Mouse (Mus musculus): ENCODE results near the gene Pcbp4. TPM values are rescaled to one million over a fixed set of nuclear protein-coding genes. Genes with fewer than 3 reads are reported as not detected.

Gene Pcbp4
- polyA plus RNA-seq, 1 experiment = 0.90 TPM

DNA sequence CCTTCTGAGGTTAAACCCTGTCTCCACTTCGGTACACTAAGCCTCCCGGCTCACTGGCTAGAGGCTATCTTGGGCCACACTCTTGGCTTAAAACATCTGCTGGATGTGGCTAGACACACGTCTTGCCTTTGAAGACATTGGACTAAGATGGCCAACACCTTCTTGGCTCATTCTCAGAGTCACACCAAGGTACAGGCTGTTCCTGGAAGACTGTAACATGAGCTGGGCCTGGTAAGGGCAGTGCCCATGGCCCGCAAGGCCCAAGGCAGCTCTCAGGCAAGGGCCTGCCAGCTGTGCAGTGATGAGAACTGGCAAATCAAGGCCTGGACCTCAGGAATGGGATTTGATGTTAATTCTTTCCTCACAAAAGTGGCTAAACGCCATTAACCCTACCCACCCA is 39.5 kb upstream of the Pcbp4 start:
- Histone ChIP-seq H3K4me3 (replicated peaks) (no peak overlapping the region), H3K27me3 (ENCODE audit: control insufficient read depth) (peaks cover 20% of the 10 kb centered on the region), H3K36me3 (ENCODE audit: control insufficient read depth) (no peaks in the 10 kb centered on the region), H3K4me1 (ENCODE audit: control insufficient read depth) (peaks cover 5% of the 10 kb centered on the region), H3K9me3 (ENCODE audit: control insufficient read depth, low read length) (peaks cover 3% of the 10 kb centered on the region; the same call in 1 of the 2 replicates)
- TF ChIP-seq GATA1 (IDR thresholded peaks at IDR 0.05; ENCODE audit: low read length) (no peak), TAL1 (IDR thresholded peaks at IDR 0.05; ENCODE audit: low read length) (no peak)

DNA sequence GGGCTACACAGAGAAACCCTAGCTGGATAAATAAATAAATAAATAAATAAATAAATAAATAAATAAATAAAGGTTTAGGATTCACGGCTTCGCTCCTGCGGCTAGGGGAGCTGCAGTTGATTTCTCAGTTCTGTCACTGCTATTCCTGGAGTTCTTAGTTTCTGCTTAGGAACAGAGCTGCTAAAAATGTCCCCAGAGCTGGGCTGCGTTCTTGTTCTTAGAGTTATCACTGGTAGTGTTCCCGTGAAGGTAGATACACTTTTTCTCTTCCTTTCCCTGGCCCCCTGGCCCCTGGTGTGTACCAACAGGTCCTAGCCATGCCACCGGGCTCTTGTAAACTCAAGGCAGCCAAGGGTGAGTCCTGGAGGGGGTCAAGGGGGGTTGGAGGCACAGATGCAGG is 36.3 kb upstream of the Pcbp4 start:
- Histone ChIP-seq H3K4me3 (replicated peaks) (no peak overlapping the region), H3K4me1 (ENCODE audit: control insufficient read depth) (no peaks in the 10 kb centered on the region), H3K9me3 (ENCODE audit: control insufficient read depth, low read length) (no peaks in the 10 kb centered on the region), H3K36me3 (ENCODE audit: control insufficient read depth) (no peaks in the 10 kb centered on the region), H3K27me3 (ENCODE audit: control insufficient read depth) (peaks cover 45% of the 10 kb centered on the region)
- TF ChIP-seq GATA1 (IDR thresholded peaks at IDR 0.05; ENCODE audit: low read length) (no peak), TAL1 (IDR thresholded peaks at IDR 0.05; ENCODE audit: low read length) (no peak)

DNA sequence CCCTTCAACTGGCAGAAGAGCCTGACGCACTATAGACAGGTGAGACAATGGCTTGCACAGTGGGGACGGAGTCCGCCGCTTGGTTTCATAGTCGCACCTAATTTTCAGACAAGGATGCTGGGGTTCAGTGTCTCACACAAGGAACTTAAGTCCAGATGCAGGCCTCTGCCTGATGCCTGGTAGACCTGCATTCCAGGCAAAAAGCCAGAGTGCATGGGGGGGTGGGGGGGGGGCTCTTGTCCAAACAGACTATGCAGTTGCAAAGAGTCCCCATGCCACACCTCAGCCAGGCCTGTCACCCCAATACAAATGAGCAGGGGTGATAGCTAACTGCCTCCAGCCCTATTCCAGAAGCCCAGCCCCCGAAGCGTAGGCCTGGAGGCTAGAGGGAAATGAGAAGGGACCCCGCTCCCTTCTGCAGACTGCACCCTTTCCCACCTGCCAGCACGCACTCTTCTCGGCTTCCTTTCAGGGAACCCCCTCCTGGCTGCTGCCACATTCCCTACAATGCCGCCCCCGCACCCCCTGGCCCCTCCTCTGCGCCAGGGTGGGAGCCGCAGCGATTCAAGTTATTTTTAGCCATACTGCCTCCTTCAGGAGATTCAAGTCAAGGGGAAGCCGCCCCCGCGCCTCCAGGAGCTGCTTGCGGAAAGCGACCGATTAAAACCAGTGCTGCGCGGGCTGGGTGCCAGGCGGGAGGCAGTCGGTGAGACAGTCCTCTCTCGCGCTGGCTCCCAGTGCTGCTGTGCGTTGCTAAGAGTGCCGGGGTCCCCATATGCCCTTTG is 35.1 kb upstream of the Pcbp4 start:
- Histone ChIP-seq H3K36me3 (ENCODE audit: control insufficient read depth) (no peaks in the 10 kb centered on the region), H3K9me3 (ENCODE audit: control insufficient read depth, low read length) (no peaks in the 10 kb centered on the region), H3K27me3 (ENCODE audit: control insufficient read depth) (peaks cover 45% of the 10 kb centered on the region), H3K4me1 (ENCODE audit: control insufficient read depth) (no peaks in the 10 kb centered on the region), H3K4me3 (replicated peaks) (no peak overlapping the region)
- TF ChIP-seq TAL1 (IDR thresholded peaks at IDR 0.05; ENCODE audit: low read length) (no peak), GATA1 (IDR thresholded peaks at IDR 0.05; ENCODE audit: low read length) (no peak)

DNA sequence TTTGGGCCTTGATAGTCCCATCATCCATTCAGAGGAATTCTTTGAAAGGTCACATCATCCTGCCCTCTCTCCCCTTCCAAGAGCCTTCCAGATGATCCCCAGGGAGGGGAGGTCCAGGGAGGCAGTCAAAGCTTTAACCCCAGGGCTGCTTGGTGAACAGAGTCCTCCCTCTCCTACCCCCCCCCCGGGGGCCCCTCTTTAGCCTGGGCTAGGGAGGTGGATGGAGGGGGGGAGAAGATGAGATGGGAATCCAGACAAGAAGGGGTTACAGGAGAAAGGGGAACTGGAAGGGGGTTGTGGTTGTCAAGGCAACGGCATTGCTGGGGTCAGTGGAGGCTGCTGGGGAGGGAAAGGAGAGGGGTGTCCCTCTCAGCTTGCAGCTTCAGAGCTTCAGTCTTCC is 32.5 kb upstream of the Pcbp4 start:
- Histone ChIP-seq H3K4me1 (ENCODE audit: control insufficient read depth) (no peaks in the 10 kb centered on the region), H3K4me3 (replicated peaks) (no peak overlapping the region), H3K9me3 (ENCODE audit: control insufficient read depth, low read length) (no peaks in the 10 kb centered on the region), H3K27me3 (ENCODE audit: control insufficient read depth) (peaks cover 45% of the 10 kb centered on the region), H3K36me3 (ENCODE audit: control insufficient read depth) (no peaks in the 10 kb centered on the region)
- TF ChIP-seq GATA1 (IDR thresholded peaks at IDR 0.05; ENCODE audit: low read length) (no peak), TAL1 (IDR thresholded peaks at IDR 0.05; ENCODE audit: low read length) (no peak)

DNA sequence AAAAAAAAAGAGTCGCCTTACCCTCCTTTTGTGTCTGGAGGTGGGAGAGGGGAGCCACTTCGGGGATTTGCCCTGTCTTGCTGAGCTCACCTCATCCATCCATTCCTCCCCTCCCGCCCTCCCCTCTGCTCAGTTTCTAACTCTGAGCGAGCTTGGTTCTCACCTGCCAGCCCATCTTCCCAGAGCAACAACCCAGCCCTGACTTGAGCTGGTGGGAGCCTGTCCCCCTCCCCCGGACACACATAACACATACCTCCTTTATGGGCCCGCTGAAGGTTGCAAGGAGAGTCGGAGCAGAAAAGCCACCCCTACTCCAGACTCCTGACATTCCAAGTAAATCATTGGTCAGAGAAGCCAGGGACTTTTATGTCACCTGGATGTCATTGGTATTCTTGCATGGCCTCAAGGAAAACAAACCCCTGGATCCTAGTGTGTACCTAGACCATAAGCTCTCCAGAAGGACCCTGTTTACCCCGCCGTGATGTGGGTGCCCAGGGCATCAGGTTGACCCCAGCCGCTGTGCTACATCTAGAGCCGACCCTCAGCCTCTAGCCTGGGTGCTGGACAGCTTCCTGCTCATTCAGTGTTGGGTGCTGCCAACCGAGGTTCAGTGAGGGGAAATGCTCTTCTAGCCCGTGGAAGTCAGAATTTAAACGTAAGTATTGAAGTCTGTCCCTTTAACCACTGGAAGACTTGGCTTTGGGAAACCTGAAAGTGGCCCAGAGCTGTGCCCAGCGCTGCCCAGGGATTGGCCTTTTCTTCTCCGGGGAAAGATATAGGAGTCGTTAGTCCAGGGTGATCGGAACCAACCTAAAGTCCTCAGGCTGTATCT is 31.8 kb upstream of the Pcbp4 start:
- H3K36me3 ChIP-seq (ENCODE audit: control insufficient read depth) = no peaks in the 10 kb centered on the region
- no peak overlapping the region for H3K4me3 ChIP-seq (replicated peaks)
- peaks cover 44% of the 10 kb centered on the region for H3K27me3 ChIP-seq (ENCODE audit: control insufficient read depth)
- H3K9me3 ChIP-seq (ENCODE audit: control insufficient read depth, low read length) = no peaks in the 10 kb centered on the region
- no peaks in the 10 kb centered on the region for H3K4me1 ChIP-seq (ENCODE audit: control insufficient read depth)
- TF ChIP-seq GATA1 (IDR thresholded peaks at IDR 0.05; ENCODE audit: low read length) = no peak
- no peak for TF ChIP-seq TAL1 (IDR thresholded peaks at IDR 0.05; ENCODE audit: low read length)

DNA sequence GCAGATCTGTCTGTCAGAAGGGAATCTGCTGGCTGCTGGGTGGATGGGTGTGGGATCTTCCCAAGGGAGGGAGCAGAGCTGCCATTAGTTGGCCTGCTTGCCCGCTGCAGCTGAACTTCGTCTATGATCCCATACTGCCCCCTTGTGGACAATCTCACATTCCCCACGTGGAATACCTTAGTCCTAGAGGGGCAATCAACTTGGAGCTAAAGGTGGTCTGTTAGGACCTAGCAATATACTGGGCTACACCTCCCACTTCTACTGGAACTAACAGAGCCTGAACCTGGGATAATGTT is 31.3 kb upstream of the Pcbp4 start:
- Histone ChIP-seq H3K4me3 (replicated peaks) (no peak overlapping the region), H3K9me3 (ENCODE audit: control insufficient read depth, low read length) (no peaks in the 10 kb centered on the region), H3K4me1 (ENCODE audit: control insufficient read depth) (no peaks in the 10 kb centered on the region), H3K27me3 (ENCODE audit: control insufficient read depth) (peaks cover 43% of the 10 kb centered on the region), H3K36me3 (ENCODE audit: control insufficient read depth) (no peaks in the 10 kb centered on the region)
- TF ChIP-seq TAL1 (IDR thresholded peaks at IDR 0.05; ENCODE audit: low read length) (no peak), GATA1 (IDR thresholded peaks at IDR 0.05; ENCODE audit: low read length) (no peak)

DNA sequence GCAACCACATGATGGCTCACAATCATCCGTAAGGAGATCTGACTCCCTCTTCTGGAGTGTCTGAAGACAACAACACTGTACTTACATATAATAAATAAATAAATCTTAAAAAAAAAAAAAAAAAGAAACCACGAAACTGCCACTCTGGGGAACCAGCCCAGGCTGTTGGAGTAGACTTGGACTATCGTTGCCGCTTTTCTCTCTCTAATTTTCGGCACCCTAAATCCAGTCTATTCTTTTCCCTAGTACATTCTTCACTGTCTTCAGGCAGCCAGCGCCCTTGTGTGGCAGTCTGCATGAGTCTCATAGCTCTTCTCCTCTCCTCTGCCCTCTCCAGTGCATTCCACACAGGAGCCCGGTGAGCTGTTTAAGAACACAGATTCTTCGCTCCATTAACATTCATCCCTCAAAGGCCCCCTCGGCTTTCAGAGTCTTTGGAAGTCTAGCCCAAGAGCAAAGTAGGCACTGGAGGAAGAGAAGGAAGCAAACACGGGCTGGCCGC is 24.3 kb upstream of the Pcbp4 start:
- TF ChIP-seq TAL1 (IDR thresholded peaks at IDR 0.05; ENCODE audit: low read length) (no peak), GATA1 (IDR thresholded peaks at IDR 0.05; ENCODE audit: low read length) (no peak)

DNA sequence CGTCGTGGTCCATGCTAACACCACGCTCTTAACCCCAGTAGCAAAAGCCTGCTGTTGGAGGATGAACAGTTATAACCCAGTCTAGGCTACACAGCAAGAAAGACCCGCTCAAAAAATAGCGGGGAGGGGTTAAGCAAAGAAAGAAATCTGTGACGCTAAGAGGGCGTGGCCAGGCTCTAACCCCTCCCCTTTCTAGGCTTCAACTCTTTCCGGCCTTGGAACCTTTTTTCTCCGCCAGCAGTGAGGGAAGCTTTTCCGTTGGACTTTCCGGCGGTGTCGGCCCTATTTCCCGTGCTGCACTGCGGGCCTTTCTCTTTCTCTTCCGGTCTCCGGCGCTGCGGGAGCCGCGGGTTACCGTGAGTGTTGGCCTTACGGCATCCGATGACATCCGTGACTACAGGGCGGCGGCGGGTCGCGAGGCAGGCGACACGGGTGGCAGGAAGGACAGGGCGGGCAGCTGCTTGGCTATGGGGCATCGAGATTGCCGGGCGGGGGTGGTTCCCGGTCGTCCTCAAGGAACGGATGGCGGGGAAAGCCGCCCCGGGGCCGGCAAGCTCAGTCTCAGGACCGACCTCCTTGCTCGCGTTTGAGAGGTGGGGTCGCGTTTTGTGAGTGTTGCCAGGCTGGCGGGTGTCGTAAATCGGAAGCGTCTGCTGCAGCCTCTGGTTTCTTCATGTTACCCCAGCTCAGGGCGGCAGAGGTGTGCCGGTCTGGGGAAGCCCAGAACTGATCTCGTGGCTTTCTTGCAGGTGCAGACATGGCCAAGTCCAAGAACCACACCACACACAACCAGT is 23.7 kb upstream of the Pcbp4 start, which contains the start of gene Rpl29:
Gene Rpl29 (plus strand): TSS at position 234 of the 794 bp plus-strand sequence.
- H3K27me3 ChIP-seq (ENCODE audit: control insufficient read depth) = no peaks in the 10 kb centered on the region
- peaks cover 38% of the 10 kb centered on the region for H3K36me3 ChIP-seq (ENCODE audit: control insufficient read depth)
- H3K4me1 ChIP-seq (ENCODE audit: control insufficient read depth) = peaks cover 21% of the 10 kb centered on the region
- TF ChIP-seq TAL1 (IDR thresholded peaks at IDR 0.05; ENCODE audit: low read length) = no peak
- TF ChIP-seq GATA1 (IDR thresholded peaks at IDR 0.05; ENCODE audit: low read length) = no peak
- H3K4me3 ChIP-seq (replicated peaks) = peak within 1 kb of the TSS; percentile 87
- H3K9me3 ChIP-seq (ENCODE audit: control insufficient read depth, low read length) = no peaks in the 10 kb centered on the region

More for the DNA sequence above, 24.3 kb upstream of the Pcbp4 start:
- Histone ChIP-seq H3K4me3 (replicated peaks) (peak overlapping the region; percentile 87), H3K9me3 (ENCODE audit: control insufficient read depth, low read length) (no peaks in the 10 kb centered on the region), H3K27me3 (ENCODE audit: control insufficient read depth) (no peaks in the 10 kb centered on the region), H3K4me1 (ENCODE audit: control insufficient read depth) (peaks cover 21% of the 10 kb centered on the region), H3K36me3 (ENCODE audit: control insufficient read depth) (peaks cover 31% of the 10 kb centered on the region)

DNA sequence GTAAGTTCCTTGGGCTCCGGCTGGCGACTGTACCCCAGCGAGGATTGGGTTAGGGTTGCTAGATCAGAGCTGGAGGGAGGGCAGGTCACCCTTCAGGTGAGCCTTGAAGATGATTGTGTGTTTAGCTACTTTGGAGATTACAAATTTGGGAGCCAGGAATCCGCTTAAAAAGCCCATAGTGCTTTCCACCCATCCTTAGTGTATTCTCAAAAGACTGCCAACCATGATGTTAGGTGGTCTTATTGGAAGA is 23.2 kb upstream of the Pcbp4 start:
- H3K9me3 ChIP-seq (ENCODE audit: control insufficient read depth, low read length) = no peaks in the 10 kb centered on the region
- peak overlapping the region; percentile 87 for H3K4me3 ChIP-seq (replicated peaks)
- peaks cover 21% of the 10 kb centered on the region for H3K4me1 ChIP-seq (ENCODE audit: control insufficient read depth)
- peaks cover 42% of the 10 kb centered on the region for H3K36me3 ChIP-seq (ENCODE audit: control insufficient read depth)
- no peaks in the 10 kb centered on the region for H3K27me3 ChIP-seq (ENCODE audit: control insufficient read depth)
- TF ChIP-seq TAL1 (IDR thresholded peaks at IDR 0.05; ENCODE audit: low read length) = no peak
- no peak for TF ChIP-seq GATA1 (IDR thresholded peaks at IDR 0.05; ENCODE audit: low read length)

Measured in erythroblast, embryonic 14.5 days (primary cell).